Comparison of ENCODE assay signal across 14 mouse cellular contexts in the genomic region with DNA sequence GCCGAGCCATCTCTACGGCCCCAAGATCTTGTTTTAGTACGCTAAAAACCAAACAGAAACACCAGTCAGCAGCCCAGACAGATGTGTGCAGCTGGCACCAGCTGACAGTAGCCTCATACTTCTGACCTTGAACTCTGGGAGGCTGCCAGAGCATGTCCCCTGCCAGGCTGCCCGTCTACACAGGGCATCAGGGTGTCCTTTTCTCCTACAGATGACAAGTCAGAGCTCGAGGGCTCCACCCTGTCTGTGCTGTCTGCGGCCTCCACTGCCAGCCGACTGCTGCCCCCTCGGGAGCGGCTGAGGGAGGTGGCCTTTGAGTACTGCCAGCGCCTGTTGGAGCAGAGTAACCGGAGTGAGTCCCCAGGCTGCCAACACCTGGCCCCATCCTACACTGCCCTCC. TPM values are rescaled to one million over a fixed set of nuclear protein-coding genes. Genes with fewer than 3 reads are reported as not detected.
DNase-seq lines count a peak whose midpoint lies in the region.
"Had no signal": no experiment of that assay in that cellular context is flagged by ENCODE, and none has a peak within 500 bp of the region (broad histone marks: within the 10 kb centered on the region; RNA-seq: fewer than 3 reads in every experiment).

No protein-coding gene starts in this region.

- DNase-seq in adrenal gland, adult (ENCODE audit: inconsistent age in 2 of 2, low spot score in 1 of 2): peak; percentile 64 to 74
- no peak for DNase-seq in adrenal gland, adult 8-10 months
- peak; percentile 95 for DNase-seq in heart, adult 11 months
- DNase-seq in heart, adult 8-10 months (ENCODE audit: low spot score): no peak
- peak; percentile 28 to 61 for DNase-seq in heart, postnatal 14 days
- no peak for DNase-seq in heart, postnatal 36 days
- DNase-seq in adrenal gland, postnatal 14 days: peak; percentile 82
- no peak for DNase-seq in kidney, postnatal 14 days
- DNase-seq: B cell, adult 2 months; cerebellum, adult 2 months; cerebellum, postnatal 10 days; embryo, embryonic 11 days; gastrocnemius, postnatal 36 days; kidney, adult 8-10 months had no signal

- intact Hi-C loops in heart, postnatal 14 days (cut with DNase I): no loop called here
- intact Hi-C loops in heart, postnatal 36 days (cut with DNase I): no loop called here

RNA-seq across cellular contexts. Expression of a gene that starts 6.1 kb away (rescaled TPM):
- 10 to 100 TPM; 18.4 to 36.8 (median 26.5) TPM for total RNA-seq in adrenal gland, adult 8-10 months (2022)
- total RNA-seq in heart, adult 8-10 months (2022): 1 to 10 TPM; 4.5 to 8.3 (median 7.1) TPM
- total RNA-seq in heart, postnatal 14 days (2021): 1 to 10 TPM; 5.9 to 8.7 TPM
- 1 to 10 TPM; 6.2 to 6.4 TPM for total RNA-seq in heart, postnatal 36 days (2021)
- 12.5 and 15.7 TPM in 2 replicates for total RNA-seq in adrenal gland, postnatal 14 days (2021)

Comparison
In these comparisons a context has a peak if more than half of its experiments do, and no peak if none do; other contexts are left out.
1. DNase-seq: peak in adrenal gland, adult (2 of 2), heart, adult 11 months (single experiment), heart, postnatal 14 days (2 of 2) and adrenal gland, postnatal 14 days (single experiment); none in adrenal gland, adult 8-10 months (single experiment), heart, adult 8-10 months (single experiment), heart, postnatal 36 days (0 of 2) and kidney, postnatal 14 days (single experiment).